Mouse (Mus musculus) ES-E14 (cell line): Measurements from ENCODE around the gene Clpp.

Experiments used
- HCFC1 ChIP-seq: IDR thresholded peaks from 2 replicates; pipeline ENCODE4 v1.6.1; 2012; ENCODE audit warnings: low read length, inconsistent platforms, borderline replicate concordance; ENCODE audit not compliant: insufficient read depth
- ZC3H11A ChIP-seq: IDR thresholded peaks from 2 replicates; pipeline ENCODE4 v1.6.1; 2012; ENCODE audit warnings: low read depth, mild to moderate bottlenecking, inconsistent platforms, low read length, borderline replicate concordance

DNA sequence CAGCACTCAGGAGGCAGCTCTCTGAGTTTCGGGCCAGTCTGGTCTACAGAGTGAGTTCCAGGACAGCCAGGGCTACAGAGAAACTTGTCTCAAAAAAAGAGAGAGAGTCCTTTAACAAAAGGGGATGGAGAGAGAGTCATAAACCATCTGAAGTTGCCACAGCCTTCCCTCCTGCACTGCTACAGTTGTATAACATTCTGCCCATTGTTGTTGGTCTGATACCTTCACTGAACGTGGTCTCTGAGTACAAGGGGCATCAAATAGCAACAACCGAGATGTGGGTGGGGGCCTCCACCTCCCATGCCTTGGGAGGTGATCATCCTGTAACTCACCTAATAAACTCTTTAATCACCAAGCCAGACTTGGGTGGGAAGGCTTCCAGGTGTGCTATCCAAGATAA lies 4.4 kb upstream of the Clpp start:
- TF ChIP-seq HCFC1 (no peak), ZC3H11A (no peak)
